Comparison of ENCODE assay signal across 8 mouse cellular contexts in the genomic region with DNA sequence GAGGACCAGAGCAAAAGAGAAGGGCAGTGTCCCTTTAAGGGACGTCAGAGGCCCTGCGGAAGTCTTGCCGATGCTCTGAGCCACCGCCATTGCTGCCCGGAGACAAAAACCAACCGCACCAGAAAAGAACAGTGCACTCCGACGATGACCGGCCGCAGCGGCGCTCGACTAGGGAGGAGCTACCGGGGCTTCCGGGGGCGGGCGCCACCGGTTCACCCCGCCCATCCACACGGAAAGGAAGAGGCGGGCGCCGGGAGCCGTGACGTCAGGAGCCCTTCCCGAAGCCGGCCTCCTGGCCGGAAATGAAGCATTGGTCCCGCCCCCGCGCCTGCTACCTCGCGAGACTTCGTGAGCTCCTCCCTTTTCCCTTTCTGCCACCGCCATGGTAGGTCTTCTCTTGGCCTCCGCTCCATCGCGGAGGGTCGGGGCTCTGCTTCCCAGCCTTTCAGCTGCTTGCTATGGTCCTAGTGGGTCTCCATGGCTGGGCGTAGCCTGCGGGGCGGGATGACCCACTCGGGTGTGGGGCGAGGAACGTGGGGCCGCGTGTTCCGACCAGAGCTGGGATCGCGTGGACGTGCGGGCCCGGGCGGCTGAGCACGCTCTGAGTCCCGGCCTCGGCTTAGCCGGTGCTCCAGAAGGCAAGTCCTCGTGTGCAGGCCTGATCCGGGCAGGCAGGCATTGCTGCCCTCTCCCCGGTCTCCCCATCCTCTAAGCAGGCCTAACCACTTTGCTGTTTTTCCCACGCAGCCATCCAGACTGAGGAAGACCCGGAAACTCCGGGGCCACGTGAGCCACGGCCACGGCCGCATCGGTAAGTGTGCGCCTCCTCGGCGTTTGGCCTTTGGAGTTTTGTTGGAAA. TPM values are rescaled to one million over a fixed set of nuclear protein-coding genes. Genes with fewer than 3 reads are reported as not detected.
A peak's percentile ranks its signal among the peaks of the same experiment; 100 is the strongest.
DNase-seq lines count a peak whose midpoint lies in the region; ATAC-seq and TF ChIP-seq lines count a peak whose summit lies in the region.

A gene (plus strand): TSS at position 310 of the 859 bp plus-strand sequence.

- peaks cover 42% of the 10 kb centered on the region for H3K36me3 ChIP-seq in megakaryocyte, embryonic 14.5 days (replicated peaks; ENCODE audit: low read length)

- ATAC-seq in activated CD4-positive, CD25-positive, alpha-beta regulatory T cell, adult 4 months = peak; percentile 93

- H3K4me3 ChIP-seq in cortical plate, adult 2 months (ENCODE audit: insufficient read depth, low read length) = peak within 1 kb of the TSS; percentile 91
- H3K4me3 ChIP-seq in megakaryocyte, embryonic 14.5 days (replicated peaks) = peak within 1 kb of the TSS; percentile 99

- no peaks in the 10 kb centered on the region for H3K27me3 ChIP-seq in megakaryocyte, embryonic 14.5 days (replicated peaks)

- H3K4me1 ChIP-seq in cortical plate, adult 2 months (ENCODE audit: control insufficient read depth, insufficient read depth, low read length) = peaks cover 7% of the 10 kb centered on the region
- H3K4me1 ChIP-seq in megakaryocyte, embryonic 14.5 days = peaks cover 62% of the 10 kb centered on the region

- no peak for TF ChIP-seq CTCF in cortical plate, adult 2 months (IDR thresholded peaks at IDR 0.05; ENCODE audit: extremely low read depth, insufficient read depth, low read length)

- TF ChIP-seq POLR2A in cortical plate, adult 2 months (IDR thresholded peaks at IDR 0.05; ENCODE audit: extremely low read depth, insufficient read depth, low read length) = peak; percentile 93

- peak within 1 kb of the TSS; percentile 91 for H3K27ac ChIP-seq in cortical plate, adult 2 months (ENCODE audit: insufficient read depth, low read length)

- H3K9me3 ChIP-seq in megakaryocyte, embryonic 14.5 days = no peaks in the 10 kb centered on the region

- DNase-seq in gastrocnemius, adult 8-10 months (ENCODE audit: low spot score in 2 of 2) = peak; percentile 97 to 98
- DNase-seq in hindlimb bud, embryonic 11.5 days (ENCODE audit: extremely low spot score, low read depth, low spot score) = peak; percentile 86
- peak; percentile 92 to 99 for DNase-seq in left cerebral cortex, adult 8-10 months (ENCODE audit: low spot score in 2 of 2)
- DNase-seq in right cerebral cortex, postnatal 10 days (ENCODE audit: low spot score in 2 of 2) = peak; percentile 99
- DNase-seq in urinary bladder, postnatal 25 days (ENCODE audit: low spot score) = peak; percentile 98

RNA-seq across cellular contexts. Expression of the gene that starts here (rescaled TPM):
- polyA plus RNA-seq in activated CD4-positive, CD25-positive, alpha-beta regulatory T cell, adult 4 months (2017; shearing (Covaris generic)) = 100 to 1,000 TPM; 252 to 318 TPM
- 325 and 368 TPM in 2 replicates for polyA plus RNA-seq in cortical plate, adult 2 months (2012; rRNA removed)
- total RNA-seq in gastrocnemius, adult 8-10 months (2022) = 10 to 100 TPM; 66.8 to 96.7 (median 83.2) TPM
- total RNA-seq in left cerebral cortex, adult 8-10 months (2022) = 100 to 1,000 TPM; 143 to 153 (median 150) TPM
- 2,127 and 9,018 TPM in 2 replicates for polyA plus RNA-seq in megakaryocyte, embryonic 14.5 days (2012; ENCODE audit: insufficient read depth, low replicate concordance)

Comparison
In these comparisons a context has a peak if more than half of its experiments do, and no peak if none do; other contexts are left out.
1. Peak in every context shown above with its lines: DNase-seq, ATAC-seq, H3K4me3 ChIP-seq and H3K27ac ChIP-seq.